16 mouse cellular contexts compared by ENCODE assay signal in the genomic region with DNA sequence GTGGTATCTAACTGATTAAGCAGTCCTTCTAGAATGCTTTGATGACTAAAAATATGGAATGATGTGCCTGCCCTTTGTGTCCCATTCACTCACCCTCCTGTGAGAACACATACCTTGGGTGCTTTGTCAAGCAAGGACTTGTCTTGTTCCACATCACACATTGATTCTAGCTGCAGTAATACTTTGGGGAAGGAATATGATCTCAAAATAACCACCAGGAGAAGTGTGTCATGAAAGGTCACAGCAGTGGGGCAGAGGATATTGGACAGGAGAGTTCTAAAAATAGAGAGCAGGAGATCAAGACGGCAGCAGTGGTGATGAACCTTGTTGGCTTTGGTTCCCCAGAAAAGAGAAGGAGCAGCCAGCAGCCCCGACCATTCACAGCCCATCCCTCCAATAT. TPM values are rescaled to one million over a fixed set of nuclear protein-coding genes. Genes with fewer than 3 reads are reported as not detected.
"Had no signal": no experiment of that assay in that cellular context is flagged by ENCODE, and none has a peak within 500 bp of the region (broad histone marks: within the 10 kb centered on the region; RNA-seq: fewer than 3 reads in every experiment).

No protein-coding gene starts in this region.

- H3K27ac ChIP-seq: kidney, postnatal 0 days; layer of hippocampus, adult 2 months; limb, embryonic 13.5 days; liver, embryonic 14.5 days; neural tube, embryonic 12.5 days; stomach, embryonic 15.5 days had no signal

- H3K4me1 ChIP-seq: limb, embryonic 13.5 days; neural tube, embryonic 12.5 days; stomach, embryonic 15.5 days had no signal

- DNase-seq: kidney, postnatal 36 days; left cerebral cortex, postnatal 4 days; lung, adult 18-20 months; midbrain, embryonic 14.5 days; right cerebral cortex, postnatal 4 days; thymus, adult 2 months; thymus, postnatal 25 days had no signal

- H3K4me3 ChIP-seq: layer of hippocampus, adult 2 months; limb, embryonic 13.5 days; neural tube, embryonic 12.5 days; stomach, embryonic 15.5 days had no signal

- H3K36me3 ChIP-seq: limb, embryonic 13.5 days; neural tube, embryonic 12.5 days; stomach, embryonic 15.5 days had no signal

- H3K9me3 ChIP-seq: limb, embryonic 13.5 days; neural tube, embryonic 12.5 days; stomach, embryonic 15.5 days had no signal

- H3K4me2 ChIP-seq: limb, embryonic 13.5 days; neural tube, embryonic 12.5 days; stomach, embryonic 15.5 days had no signal

- H3K9ac ChIP-seq: limb, embryonic 13.5 days; liver, embryonic 14.5 days; neural tube, embryonic 12.5 days; stomach, embryonic 15.5 days had no signal

- H3K27me3 ChIP-seq: limb, embryonic 13.5 days; neural tube, embryonic 12.5 days; stomach, embryonic 15.5 days had no signal

RNA-seq across cellular contexts. Expression of gene Ccn1, which starts 25.0 kb away (rescaled TPM):
- total RNA-seq: megakaryocyte progenitor cell, adult 5-6 weeks; monocyte, adult 5-6 weeks; neutrophil, adult 5-6 weeks had no signal
